ENCODE assay signal across 9 mouse cellular contexts in genomic region chr10:81177958-81178712, GRCm38 (mm10). TPM values are rescaled to one million over a fixed set of nuclear protein-coding genes. Genes with fewer than 3 reads are reported as not detected.
DNase-seq lines count a peak whose midpoint lies in the region; ATAC-seq and TF ChIP-seq lines count a peak whose summit lies in the region.
"Had no signal": no experiment of that assay in that cellular context is flagged by ENCODE, and none has a peak within 500 bp of the region (broad histone marks: within the 10 kb centered on the region; RNA-seq: fewer than 3 reads in every experiment).

No protein-coding gene starts in this region.

- intact Hi-C loops in heart, adult 2 months (cut with DNase I): loop anchor here (2.0 to 10.0 kb wide), 3 partner anchors 73 to 433 kb away; partner anchors contain the start of genes Ap3d1 and Map2k2
- intact Hi-C loops in left cerebral cortex, postnatal 4 days (cut with DNase I): no loop called here

- no peaks in the 10 kb centered on the region for H3K27me3 ChIP-seq in heart, adult 2 months (ENCODE audit: control insufficient read depth, insufficient read depth, low read length)
- H3K27me3 ChIP-seq in MEL (ENCODE audit: control insufficient read depth in 1 of 2, insufficient read depth in 2 of 2, low read length in 2 of 2): no peaks in the 10 kb centered on the region
- H3K27me3 ChIP-seq in heart, embryonic 14.5 days (ENCODE audit: control insufficient read depth, insufficient read depth, low read length): no peaks in the 10 kb centered on the region
- H3K27me3 ChIP-seq in liver, embryonic 16.5 days (ENCODE audit: control insufficient read depth, insufficient read depth, low read depth, low read length): no peaks in the 10 kb centered on the region

- H3K4me3 ChIP-seq in heart, adult 2 months: peak overlapping the region; percentile 68
- peak overlapping the region; percentile 58 to 80 for H3K4me3 ChIP-seq in MEL (ENCODE audit: control insufficient read depth in 1 of 2, insufficient read depth in 1 of 2, low read depth in 2 of 2, low read length in 2 of 2)
- peak overlapping the region; percentile 81 to 90 for H3K4me3 ChIP-seq in heart, embryonic 14.5 days (ENCODE audit: control insufficient read depth in 1 of 2, insufficient read depth in 1 of 2, low read depth in 1 of 2, low read length in 2 of 2)
- H3K4me3 ChIP-seq in liver, embryonic 16.5 days (ENCODE audit: low read depth, low read length): peak overlapping the region; percentile 85

- TF ChIP-seq EP300 in heart, adult 2 months (IDR thresholded peaks at IDR 0.05; ENCODE audit: insufficient read depth, low read depth, low read length): no peak
- TF ChIP-seq EP300 in MEL (IDR thresholded peaks at IDR 0.05; ENCODE audit: low read depth in 1 of 2, low read length in 2 of 2): no peak

- TF ChIP-seq CTCF in heart, adult 2 months (IDR thresholded peaks at IDR 0.05): no peak
- no peak for TF ChIP-seq CTCF in MEL (IDR thresholded peaks at IDR 0.05 in 2 of 3, conservative IDR thresholded peaks at IDR 0.05 in 1 of 3; ENCODE audit: control insufficient read depth in 1 of 3, insufficient read depth in 1 of 3, low read depth in 2 of 3, low read length in 3 of 3, poor library complexity in 1 of 3, severe bottlenecking in 1 of 3)

- no peak for ATAC-seq in heart, embryonic 14.5 days (ENCODE audit: insufficient number of reproducible peaks, insufficient read depth, low FRiP score, low read depth)
- no peak for ATAC-seq in liver, embryonic 16.5 days (ENCODE audit: low read depth)

- H3K4me2 ChIP-seq in heart, embryonic 14.5 days (ENCODE audit: low read length): peak overlapping the region; percentile 95
- H3K4me2 ChIP-seq in liver, embryonic 16.5 days (ENCODE audit: low read depth, low read length): peak overlapping the region; percentile 80

- TF ChIP-seq POLR2A in heart, adult 2 months (IDR thresholded peaks at IDR 0.05; ENCODE audit: insufficient read depth, low read depth, low read length): no peak
- no peak; a peak in 1 of 4 replicates for TF ChIP-seq POLR2A in MEL (IDR thresholded peaks at IDR 0.05; ENCODE audit: control insufficient read depth in 1 of 2, insufficient read depth in 1 of 2, low read depth in 1 of 2, low read length in 2 of 2, poor library complexity in 1 of 2)

- no peaks in the 10 kb centered on the region for H3K9me3 ChIP-seq in MEL (replicated peaks; ENCODE audit: insufficient read depth, low read length)
- H3K9me3 ChIP-seq in heart, embryonic 14.5 days (ENCODE audit: control insufficient read depth, low read length): no peaks in the 10 kb centered on the region
- no peaks in the 10 kb centered on the region for H3K9me3 ChIP-seq in liver, embryonic 16.5 days (replicated peaks; ENCODE audit: control insufficient read depth, low read length)

- peak overlapping the region; percentile 85 for H3K9ac ChIP-seq in heart, adult 2 months (ENCODE audit: low read depth, low read length)
- peak overlapping the region; percentile 94 for H3K9ac ChIP-seq in MEL (ENCODE audit: control insufficient read depth, low read depth, low read length, poor library complexity, severe bottlenecking)
- H3K9ac ChIP-seq in heart, embryonic 14.5 days (ENCODE audit: low read length): peak overlapping the region; percentile 98
- H3K9ac ChIP-seq in liver, embryonic 16.5 days (ENCODE audit: low read depth, low read length): peak overlapping the region; percentile 96

- TF ChIP-seq RAD21 in MEL (IDR thresholded peaks at IDR 0.05; ENCODE audit: low read depth, low read length): no peak

- peaks cover 11% of the 10 kb centered on the region for H3K4me1 ChIP-seq in heart, adult 2 months (ENCODE audit: control insufficient read depth, insufficient read depth, low read length)
- H3K4me1 ChIP-seq in MEL (ENCODE audit: control insufficient read depth in 1 of 2, insufficient read depth in 2 of 2, low read length in 2 of 2): peaks cover 0 to 24% of the 10 kb centered on the region in 2 experiments; a peak in 3 of 4 replicates
- H3K4me1 ChIP-seq in heart, embryonic 14.5 days (ENCODE audit: control insufficient read depth in 2 of 2, insufficient read depth in 2 of 2, low read length in 2 of 2): peaks cover 8 to 46% of the 10 kb centered on the region in 2 experiments; a peak in 3 of 4 replicates
- H3K4me1 ChIP-seq in liver, embryonic 16.5 days (ENCODE audit: control insufficient read depth, low read depth, low read length): peaks cover 48% of the 10 kb centered on the region

- no peak for DNase-seq in heart, adult 2 months
- no peak for DNase-seq in heart, adult 8-10 months (ENCODE audit: low spot score)
- DNase-seq in MEL (ENCODE audit: low read depth, low spot score): no peak
- no peak for DNase-seq in frontal cortex, adult 2 months (ENCODE audit: extremely low spot score in 1 of 2, low spot score in 1 of 2)
- no peak for DNase-seq in left cerebral cortex, postnatal 4 days
- no peak for DNase-seq in thymus, postnatal 4 days

- peaks cover 4% of the 10 kb centered on the region; the same call in 1 of the 2 replicates for H3K79me2 ChIP-seq in heart, adult 2 months (replicated peaks; ENCODE audit: control insufficient read depth, insufficient read depth, low read length)
- peaks cover 36% of the 10 kb centered on the region for H3K79me2 ChIP-seq in MEL (ENCODE audit: control insufficient read depth, insufficient read depth, low read length, poor library complexity)

- H3K36me3 ChIP-seq in heart, adult 2 months (ENCODE audit: control insufficient read depth, insufficient read depth, low read length): peaks cover 3% of the 10 kb centered on the region; the same call in 1 of the 2 replicates
- H3K36me3 ChIP-seq in MEL (ENCODE audit: control insufficient read depth in 1 of 2, insufficient read depth in 2 of 2, low read length in 2 of 2): peaks cover 6 to 18% of the 10 kb centered on the region in 2 experiments
- H3K36me3 ChIP-seq in heart, embryonic 14.5 days (ENCODE audit: control insufficient read depth, insufficient read depth, low read length): peaks cover 54% of the 10 kb centered on the region
- H3K36me3 ChIP-seq in liver, embryonic 16.5 days (ENCODE audit: control insufficient read depth, insufficient read depth): peaks cover 51% of the 10 kb centered on the region

- H3K27ac ChIP-seq in heart, adult 2 months: no peak overlapping the region
- peak overlapping the region; percentile 84 for H3K27ac ChIP-seq in MEL (ENCODE audit: control insufficient read depth, low read depth, low read length)
- 0 out of 4 replicates have a peak overlapping the region, but pooled peaks of 1 of the 2 experiments have one; percentile 93 for H3K27ac ChIP-seq in heart, embryonic 14.5 days (replicated peaks in 1 of 2; ENCODE audit: control insufficient read depth in 1 of 2, insufficient read depth in 1 of 2, low read depth in 2 of 2, low read length in 2 of 2)
- H3K27ac ChIP-seq in liver, embryonic 16.5 days (ENCODE audit: low read length): peak overlapping the region; percentile 79; the same call in 1 of the 2 replicates

- WGBS in heart, adult 2 months: 34% methylated on average over 14 of the region's 14 CpGs
- WGBS in heart, embryonic 14.5 days: 58% methylated on average over 14 of the region's 14 CpGs
- WGBS in liver, embryonic 16.5 days (ENCODE audit: insufficient replicate concordance): 52% methylated on average over 14 of the region's 14 CpGs

RNA-seq across cellular contexts. Expression of gene Eef2, which starts 1.7 kb away (rescaled TPM):
- total RNA-seq in heart, adult 2 months (2021): 1,000 to 10,000 TPM; 1,027 to 1,244 TPM
- 887 and 1,187 TPM in 2 replicates for polyA plus RNA-seq in heart, adult 2 months (2012; rRNA removed)
- 1,000 to 10,000 TPM; 1,076 to 1,267 (median 1,170) TPM for total RNA-seq in heart, adult 8-10 months (2022)
- total RNA-seq in MEL (2012; rRNA removed): 2,850 and 2,863 TPM in 2 replicates
- polyA plus RNA-seq in MEL (2012; ENCODE audit: insufficient read depth in 1 of 2, insufficient read length in 2 of 2, low read depth in 1 of 2, low replicate concordance in 2 of 2, missing spikeins in 1 of 2): 1,000 to 10,000 TPM; 3,442 to 4,586 TPM
- polyA plus RNA-seq in heart, embryonic 14.5 days (2014; fragmentation: Nextera tagmentation; extraction: Ambion mirVana): 331 and 337 TPM in 2 replicates
- 266 and 282 TPM in 2 replicates for polyA plus RNA-seq in liver, embryonic 16.5 days (2015; fragmentation: Nextera tagmentation; extraction: Ambion mirVana)
- polyA plus RNA-seq in frontal cortex, adult 2 months (2012; rRNA removed): 1,035 and 1,113 TPM in 2 replicates
- 1,000 to 10,000 TPM; 1,312 to 1,322 TPM for total RNA-seq in left cerebral cortex, postnatal 4 days (2021)

RNA-seq across cellular contexts. Expression of gene Dapk3, which starts 4.7 kb away (rescaled TPM):
- total RNA-seq in heart, adult 2 months (2021): 10 to 100 TPM; 27.8 to 29.0 TPM
- 30.6 and 35.5 TPM in 2 replicates for polyA plus RNA-seq in heart, adult 2 months (2012; rRNA removed)
- 10 to 100 TPM; 26.3 to 35.5 (median 29.8) TPM for total RNA-seq in heart, adult 8-10 months (2022)
- total RNA-seq in MEL (2012; rRNA removed): 42.3 and 49.2 TPM in 2 replicates
- 10 to 100 TPM in 1 of 2 experiments, not detected in 1; 79.1 TPM for polyA plus RNA-seq in MEL (2012; ENCODE audit: insufficient read depth in 1 of 2, insufficient read length in 2 of 2, low read depth in 1 of 2, low replicate concordance in 2 of 2, missing spikeins in 1 of 2)
- polyA plus RNA-seq in heart, embryonic 14.5 days (2014; fragmentation: Nextera tagmentation; extraction: Ambion mirVana): 41.5 and 51.0 TPM in 2 replicates
- 11.0 and 12.2 TPM in 2 replicates for polyA plus RNA-seq in liver, embryonic 16.5 days (2015; fragmentation: Nextera tagmentation; extraction: Ambion mirVana)
- 75.3 and 76.8 TPM in 2 replicates for polyA plus RNA-seq in frontal cortex, adult 2 months (2012; rRNA removed)
- total RNA-seq in left cerebral cortex, postnatal 4 days (2021): 10 to 100 TPM; 62.7 to 62.9 TPM

RNA-seq across cellular contexts. Expression of gene 4930442H23Rik, which starts 5.5 kb away (rescaled TPM):
- total RNA-seq in heart, adult 2 months (2021): not detected
- not detected in 2 replicates for polyA plus RNA-seq in heart, adult 2 months (2012; rRNA removed)
- total RNA-seq in heart, adult 8-10 months (2022): not detected
- total RNA-seq in MEL (2012; rRNA removed): 0.13 and 0.31 TPM in 2 replicates
- under 1 TPM in 1 of 2 experiments, not detected in 1; 0.42 TPM for polyA plus RNA-seq in MEL (2012; ENCODE audit: insufficient read depth in 1 of 2, insufficient read length in 2 of 2, low read depth in 1 of 2, low replicate concordance in 2 of 2, missing spikeins in 1 of 2)
- not detected in 2 replicates for polyA plus RNA-seq in heart, embryonic 14.5 days (2014; fragmentation: Nextera tagmentation; extraction: Ambion mirVana)
- polyA plus RNA-seq in liver, embryonic 16.5 days (2015; fragmentation: Nextera tagmentation; extraction: Ambion mirVana): not detected in 2 replicates
- not detected in 2 replicates for polyA plus RNA-seq in frontal cortex, adult 2 months (2012; rRNA removed)
- total RNA-seq in left cerebral cortex, postnatal 4 days (2021): not detected
- polyA plus RNA-seq: large intestine, adult 2 months had no signal

RNA-seq across cellular contexts. Expression of gene Pias4, which starts 10.4 kb away (rescaled TPM):
- total RNA-seq in heart, adult 2 months (2021): 10 to 100 TPM; 14.1 to 16.5 TPM
- polyA plus RNA-seq in heart, adult 2 months (2012; rRNA removed): 22.3 and 23.3 TPM in 2 replicates
- 10 to 100 TPM; 16.8 to 18.6 (median 17.0) TPM for total RNA-seq in heart, adult 8-10 months (2022)
- 19.5 and 21.0 TPM in 2 replicates for total RNA-seq in MEL (2012; rRNA removed)
- 10 to 100 TPM in 1 of 2 experiments, not detected in 1; 40.4 TPM for polyA plus RNA-seq in MEL (2012; ENCODE audit: insufficient read depth in 1 of 2, insufficient read length in 2 of 2, low read depth in 1 of 2, low replicate concordance in 2 of 2, missing spikeins in 1 of 2)
- 33.5 and 34.0 TPM in 2 replicates for polyA plus RNA-seq in heart, embryonic 14.5 days (2014; fragmentation: Nextera tagmentation; extraction: Ambion mirVana)
- 21.8 and 22.1 TPM in 2 replicates for polyA plus RNA-seq in liver, embryonic 16.5 days (2015; fragmentation: Nextera tagmentation; extraction: Ambion mirVana)
- polyA plus RNA-seq in frontal cortex, adult 2 months (2012; rRNA removed): 25.7 and 27.4 TPM in 2 replicates
- total RNA-seq in left cerebral cortex, postnatal 4 days (2021): 10 to 100 TPM; 29.6 to 30.4 TPM

RNA-seq across cellular contexts. Expression of gene Nmrk2, which starts 23.7 kb away (rescaled TPM):
- 1 to 10 TPM; 8.7 to 8.8 TPM for total RNA-seq in heart, adult 2 months (2021)
- 4.7 and 6.3 TPM in 2 replicates for polyA plus RNA-seq in heart, adult 2 months (2012; rRNA removed)
- 10 to 100 TPM in 1 of 4 experiments, 1 to 10 TPM in 3; 5.8 to 18.8 (median 8.2) TPM for total RNA-seq in heart, adult 8-10 months (2022)
- not detected in 2 replicates for total RNA-seq in MEL (2012; rRNA removed)
- not detected for polyA plus RNA-seq in MEL (2012; ENCODE audit: insufficient read depth in 1 of 2, insufficient read length in 2 of 2, low read depth in 1 of 2, low replicate concordance in 2 of 2, missing spikeins in 1 of 2)
- polyA plus RNA-seq in heart, embryonic 14.5 days (2014; fragmentation: Nextera tagmentation; extraction: Ambion mirVana): 7.4 and 8.3 TPM in 2 replicates
- polyA plus RNA-seq in liver, embryonic 16.5 days (2015; fragmentation: Nextera tagmentation; extraction: Ambion mirVana): 0.05 TPM in 1 of 2 replicates, not detected in the other
- 0.18 and 0.23 TPM in 2 replicates for polyA plus RNA-seq in frontal cortex, adult 2 months (2012; rRNA removed)
- total RNA-seq in left cerebral cortex, postnatal 4 days (2021): under 1 TPM in 1 of 2 experiments, not detected in 1; 0.44 TPM
- polyA plus RNA-seq: large intestine, adult 2 months had no signal
